Mouse (Mus musculus) spleen, adult 12 weeks (tissue): Measurements from ENCODE around the gene Znhit6.

Experiments
- DNase-seq: peaks from one replicate; pipeline ENCODE4 v3.0.0; 2022; ENCODE audit warnings: low spot score

Znhit6 gene

DNA sequence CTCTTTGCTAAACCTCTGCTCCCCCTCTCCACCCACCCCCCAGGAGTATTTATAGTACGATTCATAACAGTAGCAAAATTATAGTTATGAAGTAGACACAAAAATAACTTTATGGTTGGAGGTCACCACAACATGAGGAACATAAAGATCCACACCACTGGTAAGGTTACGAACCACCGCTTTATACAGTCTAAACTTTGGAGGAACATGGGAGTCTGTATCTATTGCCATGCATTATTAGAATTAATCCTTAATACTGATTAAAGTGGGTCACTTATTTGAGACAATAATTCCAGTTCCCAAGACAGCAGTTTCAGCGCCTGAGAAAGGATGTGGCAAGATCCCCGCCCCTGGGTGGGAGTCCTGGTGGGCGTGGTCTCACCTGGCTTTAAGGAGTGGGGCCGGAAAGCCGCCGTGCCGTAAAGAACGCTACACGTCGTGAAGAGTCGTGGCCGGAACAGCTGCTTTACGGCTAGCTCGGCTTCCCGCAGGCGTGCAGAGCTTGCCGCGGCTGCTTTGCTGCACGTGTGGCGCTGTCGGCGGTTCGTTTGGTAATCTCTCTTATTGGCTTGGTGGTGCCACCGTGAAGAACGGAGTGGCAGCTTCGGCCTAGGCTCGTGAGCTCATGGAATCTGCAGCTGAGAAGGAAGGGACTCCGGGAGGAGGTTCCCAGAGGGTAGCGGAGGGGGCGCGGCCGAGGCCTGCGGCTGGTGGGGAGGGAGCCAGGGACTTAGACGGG, at the start of gene Znhit6:
Gene Znhit6 (plus strand): TSS at position 463 of the 739 bp plus-strand sequence.
- peak; percentile 76 for DNase-seq

GRCm38 (mm10) chr3:145537870-145538269, 38.1 kb upstream of the Znhit6 start:
- no peak for DNase-seq

- no peak for DNase-seq
These were observed 27.3 kb upstream of the Znhit6 start for GRCm38 (mm10) chr3:145548441-145549415.

- DNase-seq, result no peak
These were observed 25.8 kb upstream of the Znhit6 start for GRCm38 (mm10) chr3:145550216-145550615.

DNA sequence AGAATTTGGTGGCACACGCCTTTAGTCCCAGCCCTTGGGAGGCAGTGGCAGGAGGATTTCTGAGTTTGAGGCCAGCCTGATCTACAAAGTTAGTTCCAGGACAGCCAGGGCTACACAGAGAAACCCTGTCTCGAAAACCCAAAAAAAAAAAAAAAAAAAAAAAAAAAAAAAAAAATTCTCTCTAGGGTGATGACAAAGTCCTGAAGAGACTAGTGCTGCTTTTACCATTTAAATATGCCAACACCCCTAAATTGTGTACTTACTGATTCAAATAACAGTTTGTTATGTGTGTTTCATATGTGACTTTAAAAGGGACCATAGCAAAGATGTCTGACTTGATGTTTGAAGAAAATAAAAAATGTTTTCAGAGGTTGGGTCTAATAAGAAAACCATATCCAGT, 21.6 kb upstream of the Znhit6 start:
- DNase-seq, result no peak

DNA sequence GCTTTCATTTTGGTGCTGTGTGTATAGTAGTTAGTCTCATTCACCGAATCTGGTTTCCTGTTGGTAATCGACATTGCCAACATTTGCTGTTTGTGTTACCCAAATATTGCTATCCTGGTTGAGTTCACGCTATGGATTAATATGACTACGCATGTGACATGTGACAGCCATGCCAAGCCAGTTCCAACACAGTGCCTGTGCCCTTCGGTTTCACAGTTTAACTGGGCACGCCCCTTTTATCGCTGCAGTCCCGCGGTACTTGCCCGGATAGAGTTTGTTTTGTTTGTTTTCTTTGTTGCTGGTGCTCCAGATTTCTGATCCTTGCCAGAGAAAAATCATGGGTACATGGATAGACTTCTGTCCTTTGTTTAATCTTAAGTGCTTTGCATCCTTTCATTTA, 19.8 kb upstream of the Znhit6 start:
- no peak for DNase-seq

GRCm38 (mm10) chr3:145559675-145560074, 16.3 kb upstream of the Znhit6 start:
- DNase-seq, result no peak

DNA sequence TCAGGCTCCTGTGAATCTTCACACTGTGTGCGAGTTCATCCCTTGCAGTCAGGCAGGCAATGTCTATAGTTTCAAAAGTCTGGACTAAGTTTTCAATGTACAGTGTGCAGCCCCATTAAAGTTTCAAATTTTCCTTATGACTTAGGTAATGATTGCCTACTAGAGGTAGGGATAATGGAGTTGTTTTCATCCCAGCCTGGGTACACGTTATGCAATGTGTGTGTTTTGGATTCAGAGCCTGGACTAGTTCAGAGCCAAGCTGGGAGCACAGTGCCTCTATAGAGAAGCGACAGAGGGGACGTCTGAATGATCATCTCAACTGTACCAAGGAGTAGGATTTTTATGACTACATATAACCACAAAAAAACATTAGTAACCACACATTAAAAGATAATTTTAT, 15.9 kb upstream of the Znhit6 start:
- no peak for DNase-seq

- no peak for DNase-seq
These were observed 1.5 kb upstream of the Znhit6 start for GRCm38 (mm10) chr3:145574468-145574867.

DNA sequence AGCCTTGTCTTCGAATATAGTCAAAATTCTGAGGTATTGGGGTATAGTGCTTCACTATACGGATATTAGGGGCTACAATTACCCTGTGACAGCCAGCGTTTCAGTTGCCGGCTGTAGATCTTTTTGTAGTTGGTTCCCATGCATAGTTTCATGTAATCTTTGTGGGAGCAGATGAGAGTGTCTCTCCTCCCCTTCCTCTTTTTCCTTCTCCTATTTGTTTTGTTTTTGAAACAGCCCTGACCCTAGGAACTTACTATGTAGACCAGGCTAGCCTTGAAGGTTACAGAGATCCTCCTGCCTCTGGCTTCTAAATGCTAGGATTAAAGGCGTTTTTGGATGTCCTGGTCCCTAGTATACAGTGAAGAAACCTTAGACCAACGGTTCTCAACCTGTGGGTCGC, 665 bp upstream of the Znhit6 start:
- no peak for DNase-seq

- DNase-seq, result no peak
These were observed 447 bp downstream of the Znhit6 start for GRCm38 (mm10) chr3:145576482-145576822.

- no peak for DNase-seq
These were observed 871 bp downstream of the Znhit6 start for GRCm38 (mm10) chr3:145576876-145577275.

DNA sequence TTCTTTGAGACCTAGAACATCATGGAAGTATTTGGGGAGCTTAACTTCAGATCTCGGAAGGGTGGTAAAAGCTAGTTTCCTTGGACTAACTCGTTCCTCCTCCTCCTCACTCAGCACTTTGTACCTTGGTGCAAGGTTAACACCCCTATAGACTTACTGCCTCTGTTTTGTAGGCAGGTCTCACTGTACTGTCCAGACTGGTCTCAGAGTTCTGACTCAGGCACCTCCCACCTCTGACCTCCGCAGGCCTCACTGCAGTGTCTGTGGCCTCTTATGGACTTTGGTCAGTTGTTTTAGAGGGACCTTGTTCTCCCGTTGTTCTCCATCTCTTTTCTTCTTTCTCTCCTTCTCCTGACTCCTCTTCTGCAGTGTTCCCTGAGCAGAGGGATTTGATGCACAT, 7.0 kb downstream of the Znhit6 start:
- no peak for DNase-seq

GRCm38 (mm10) chr3:145583522-145584200, 7.7 kb downstream of the Znhit6 start:
- no peak for DNase-seq

GRCm38 (mm10) chr3:145590562-145590961, 14.6 kb downstream of the Znhit6 start:
- peak; percentile 9 for DNase-seq

- DNase-seq, result no peak
These were observed 16.0 kb downstream of the Znhit6 start for GRCm38 (mm10) chr3:145591841-145592542.

GRCm38 (mm10) chr3:145595354-145595753, 19.3 kb downstream of the Znhit6 start:
- no peak for DNase-seq

GRCm38 (mm10) chr3:145599059-145599458, 23.1 kb downstream of the Znhit6 start:
- DNase-seq, result no peak

GRCm38 (mm10) chr3:145600801-145601200, 24.8 kb downstream of the Znhit6 start:
- no peak for DNase-seq

GRCm38 (mm10) chr3:145601345-145601744, 25.3 kb downstream of the Znhit6 start:
- DNase-seq, result no peak

GRCm38 (mm10) chr3:145602410-145603206, 26.6 kb downstream of the Znhit6 start:
- no peak for DNase-seq
